Mouse (Mus musculus) limb, embryonic 11.5 days (tissue): ENCODE results near the gene Tmprss11e. TPM values are rescaled to one million over a fixed set of nuclear protein-coding genes. Genes with fewer than 3 reads are reported as not detected.

Experiments used
- ATAC-seq: fragments of 200-750 bp; cut with Nextera tagmentation; 2 replicates; pipeline ENCODE4 v1.8.0; 2017; ENCODE audit warnings: low read depth; ENCODE audit not compliant: insufficient number of reproducible peaks, low FRiP score, low TSS enrichment
- DNase-seq: peaks from one replicate; pipeline ENCODE4 v3.0.0-alpha.2; 2015; ENCODE audit warnings: low spot score
- H3K27ac ChIP-seq: fragments of 300-500 bp; sonication (generic); replicated peaks from 2 replicates; pipeline ENCODE4 v1.5.1; 2014; ENCODE audit warnings: low read depth, mild to moderate bottlenecking, low read length
- H3K27me3 ChIP-seq: fragments of 300-500 bp; sonication (generic); 2 replicates; pipeline ENCODE4 v1.6.1; 2014; ENCODE audit warnings: mild to moderate bottlenecking, low read length, mixed read lengths; ENCODE audit not compliant: control insufficient read depth, insufficient read depth
- H3K36me3 ChIP-seq: fragments of 300-500 bp; sonication (generic); 2 replicates; pipeline ENCODE4 v1.6.1; 2014; ENCODE audit warnings: mild to moderate bottlenecking, low read length, moderate library complexity, mixed read lengths; ENCODE audit not compliant: control insufficient read depth, insufficient read depth
- H3K4me1 ChIP-seq: fragments of 300-500 bp; sonication (generic); 2 replicates; pipeline ENCODE4 v1.6.1; 2014; ENCODE audit warnings: low read length, mixed read lengths; ENCODE audit not compliant: control insufficient read depth, insufficient read depth
- H3K4me2 ChIP-seq: fragments of 300-500 bp; sonication (generic); 2 replicates; pipeline ENCODE4 v1.6.1; 2014; ENCODE audit warnings: low read depth, mild to moderate bottlenecking, moderate library complexity; ENCODE audit not compliant: severe bottlenecking
- H3K4me3 ChIP-seq: fragments of 300-500 bp; sonication (generic); 2 replicates; pipeline ENCODE4 v1.5.1; 2014; ENCODE audit warnings: low read depth, low read length
- H3K9ac ChIP-seq: fragments of 300-500 bp; sonication (generic); 2 replicates; pipeline ENCODE4 v1.6.1; 2014; ENCODE audit warnings: mild to moderate bottlenecking, low read length
- H3K9me3 ChIP-seq: fragments of 300-500 bp; sonication (generic); 2 replicates; pipeline ENCODE4 v1.6.1; 2016; ENCODE audit warnings: low read length; ENCODE audit not compliant: control insufficient read depth
- WGBS: fragments of 180-500 bp; shearing (Covaris S2); extraction: QIAGEN DNeasy Blood & Tissue Kit; methylation state at CpG from one replicate; pipeline ENCODE4 v1.1.7; 2014; 5-methylcytosine and 5-hydroxymethylcytosine counted together
- polyA plus RNA-seq: library from polyadenylated mRNA; unstranded; fragments of >200 nt; fragmentation: Nextera tagmentation; extraction: Ambion mirVana; gene quantifications from 2 replicates; pipeline ENCODE4 v1.2.1, GENCODE M21; 2014

The Tmprss11e gene
- polyA plus RNA-seq, 1 experiment from 2014 or later, result not detected

- WGBS, result 75% methylated on average over 2 of the region's 2 CpGs
- H3K27ac ChIP-seq, result no peak overlapping the region
- H3K9me3 ChIP-seq, result no peaks in the 10 kb centered on the region
- no peaks in the 10 kb centered on the region; the same call in 1 of the 2 replicates for H3K36me3 ChIP-seq
- ATAC-seq (no peak), DNase-seq (no peak)
- H3K4me3 ChIP-seq, result no peak overlapping the region
- H3K4me2 ChIP-seq, result no peak overlapping the region
- H3K27me3 ChIP-seq, result no peaks in the 10 kb centered on the region
- no peaks in the 10 kb centered on the region for H3K4me1 ChIP-seq
- no peak overlapping the region for H3K9ac ChIP-seq
These were observed 22.7 kb downstream of the Tmprss11e start for GRCm38 (mm10) chr5:86722820-86723460.

GRCm38 (mm10) chr5:86714967-86715366 is 30.6 kb downstream of the Tmprss11e start:
- no peak for ATAC-seq
- H3K4me1 ChIP-seq, result no peaks in the 10 kb centered on the region
- no peak for DNase-seq
- H3K4me3 ChIP-seq, result no peak overlapping the region
- 87% methylated on average over 2 of the region's 2 CpGs for WGBS
- no peak overlapping the region for H3K27ac ChIP-seq
- no peaks in the 10 kb centered on the region for H3K36me3 ChIP-seq
- no peaks in the 10 kb centered on the region for H3K9me3 ChIP-seq
- H3K27me3 ChIP-seq, result no peaks in the 10 kb centered on the region
- no peak overlapping the region for H3K4me2 ChIP-seq
- H3K9ac ChIP-seq, result no peak overlapping the region

GRCm38 (mm10) chr5:86704923-86705322 is 40.7 kb downstream of the Tmprss11e start:
- DNase-seq (no peak), ATAC-seq (no peak)
- no peak overlapping the region for H3K27ac ChIP-seq
- no peaks in the 10 kb centered on the region for H3K27me3 ChIP-seq
- no peaks in the 10 kb centered on the region for H3K4me1 ChIP-seq
- H3K36me3 ChIP-seq, result no peaks in the 10 kb centered on the region
- no peak overlapping the region for H3K4me3 ChIP-seq
- WGBS, result 81% methylated on average over 3 of the region's 3 CpGs
- no peak overlapping the region for H3K9ac ChIP-seq
- H3K9me3 ChIP-seq, result no peaks in the 10 kb centered on the region
- no peak overlapping the region for H3K4me2 ChIP-seq

GRCm38 (mm10) chr5:86684667-86685066 is 60.9 kb downstream of the Tmprss11e start:
- Histone ChIP-seq H3K36me3 (no peaks in the 10 kb centered on the region), H3K9me3 (no peaks in the 10 kb centered on the region), H3K27ac (no peak overlapping the region), H3K4me2 (no peak overlapping the region), H3K4me1 (no peaks in the 10 kb centered on the region), H3K27me3 (no peaks in the 10 kb centered on the region), H3K4me3 (no peak overlapping the region), H3K9ac (no peak overlapping the region)
- WGBS, result 64% methylated on average over 4 of the region's 4 CpGs
- no peak for ATAC-seq
- peak; percentile 55 for DNase-seq

GRCm38 (mm10) chr5:86676262-86676661 is 69.4 kb downstream of the Tmprss11e start, which contains the start of gene Tmprss11b:
TSS of gene Tmprss11b (minus strand) at chr5:86676362.
- 85% methylated on average over 5 of the region's 5 CpGs for WGBS
- no peak for DNase-seq
- Histone ChIP-seq H3K4me1 (no peaks in the 10 kb centered on the region), H3K4me3 (no peak within 1 kb of the TSS), H3K4me2 (no peak within 1 kb of the TSS), H3K27me3 (no peaks in the 10 kb centered on the region), H3K9ac (no peak within 1 kb of the TSS), H3K9me3 (no peaks in the 10 kb centered on the region), H3K27ac (no peak within 1 kb of the TSS), H3K36me3 (no peaks in the 10 kb centered on the region)
- ATAC-seq, result no peak

Other genes starting within 250 kb of the Tmprss11e start
- gene Tmprss11g, start 227.2 kb downstream of the Tmprss11e start, polyA plus RNA-seq, result not detected in 2 replicates
- not detected in 2 replicates for gene Tmprss11f, start 113.4 kb downstream of the Tmprss11e start, polyA plus RNA-seq
- gene Tmprss11b, start 69.5 kb downstream of the Tmprss11e start, polyA plus RNA-seq, result not detected in 2 replicates
- 58.1 and 62.3 TPM in 2 replicates for gene Ythdc1, start 58.4 kb upstream of the Tmprss11e start, polyA plus RNA-seq
- not detected in 2 replicates for gene Ugt2b34, start 161.1 kb upstream of the Tmprss11e start, polyA plus RNA-seq
- gene Ugt2b1, start 180.7 kb upstream of the Tmprss11e start, polyA plus RNA-seq, result not detected in 2 replicates